Mouse (Mus musculus): ENCODE measurements around the gene 4632433K11Rik.

- TF ChIP-seq CTCF (IDR thresholded peaks at IDR 0.05; ENCODE audit: borderline replicate concordance, control insufficient read depth, extremely low read depth, insufficient read depth, low read length, poor library complexity) = no peak
- TF ChIP-seq POLR2A (IDR thresholded peaks at IDR 0.05; ENCODE audit: control insufficient read depth, extremely low read depth, insufficient read depth, low read length, poor library complexity) = no peak
Observed at GRCm38 (mm10) chr7:4988250-4988649, 45.7 kb upstream of the 4632433K11Rik start.

Measured in thymus, adult 2 months (tissue).